Mouse (Mus musculus) liver, adult 2 months (tissue): Measurements from ENCODE around the gene Umad1.

ENCODE experiments used
- CTCF ChIP-seq: fragments of 200-500 bp; IDR thresholded peaks from 2 replicates; pipeline ENCODE4 v1.5.1; 2011; ENCODE audit warnings: low read depth, low read length, control low read depth
- POLR2A ChIP-seq: fragments of 200-500 bp; IDR thresholded peaks from 2 replicates; pipeline ENCODE4 v1.6.1; 2011; ENCODE audit warnings: low read length, control low read depth; ENCODE audit not compliant: insufficient read depth; ENCODE audit errors: extremely low read depth

DNA sequence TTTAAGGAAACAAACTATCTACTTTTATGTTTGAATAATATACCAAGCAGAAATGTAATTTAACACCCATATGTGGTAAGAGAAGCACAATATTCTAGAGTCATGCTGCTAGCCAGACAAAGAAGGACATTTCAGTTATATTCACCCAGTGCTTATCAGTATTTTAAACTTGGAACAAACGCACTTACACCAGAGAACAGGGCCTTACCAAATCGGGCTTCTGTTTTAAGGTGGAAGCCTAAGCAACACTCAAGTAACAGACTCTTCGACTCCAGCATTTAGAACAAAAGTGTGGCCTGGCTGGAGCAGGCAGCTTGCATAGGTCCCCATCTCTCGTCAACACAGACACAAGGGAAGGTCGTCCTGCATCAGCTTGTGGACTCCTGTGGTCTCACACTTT, 229.2 kb downstream of the Umad1 start:
- TF ChIP-seq CTCF = no peak
- TF ChIP-seq POLR2A = no peak
